8 mouse cellular contexts compared by ENCODE assay signal in the genomic region with DNA sequence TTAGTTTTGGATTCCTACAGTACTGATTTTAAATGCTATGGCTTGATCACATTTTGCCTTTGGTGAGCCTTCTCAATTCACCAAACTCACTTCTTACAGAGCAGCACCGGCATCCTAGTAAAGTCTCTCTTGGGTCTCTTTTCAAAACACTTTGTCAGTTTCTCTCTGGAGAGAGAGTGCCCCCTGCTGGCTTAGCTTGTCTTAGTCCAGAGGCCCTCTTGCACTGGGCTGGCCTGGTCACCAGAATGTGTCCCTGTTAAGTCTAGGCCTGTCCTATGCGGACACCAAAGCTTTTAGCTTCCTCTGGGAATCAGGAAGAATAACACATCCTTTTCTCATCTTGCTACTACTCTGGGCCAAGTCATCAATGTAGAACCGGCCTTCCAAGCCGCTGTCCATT.
DNase-seq lines count a peak whose midpoint lies in the region; ATAC-seq and TF ChIP-seq lines count a peak whose summit lies in the region.

No protein-coding gene starts in this region.

- H3K4me2 ChIP-seq in lung, embryonic 14.5 days: no peak overlapping the region

- no peaks in the 10 kb centered on the region for H3K9me3 ChIP-seq in forebrain, embryonic 10.5 days
- H3K9me3 ChIP-seq in lung, embryonic 14.5 days (ENCODE audit: low read depth, low read length): no peaks in the 10 kb centered on the region

- H3K4me3 ChIP-seq in forebrain, embryonic 10.5 days: no peak overlapping the region
- H3K4me3 ChIP-seq in lung, embryonic 14.5 days (ENCODE audit: low read depth, low read length): no peak overlapping the region

- no peak overlapping the region for H3K27ac ChIP-seq in forebrain, embryonic 10.5 days
- no peak overlapping the region for H3K27ac ChIP-seq in lung, embryonic 14.5 days (ENCODE audit: low read depth)

- peaks cover 11% of the 10 kb centered on the region for H3K4me1 ChIP-seq in forebrain, embryonic 10.5 days
- H3K4me1 ChIP-seq in lung, embryonic 14.5 days (ENCODE audit: insufficient read depth): no peaks in the 10 kb centered on the region

- H3K27me3 ChIP-seq in forebrain, embryonic 10.5 days (ENCODE audit: poor library complexity, severe bottlenecking): peaks cover 42% of the 10 kb centered on the region
- no peaks in the 10 kb centered on the region for H3K27me3 ChIP-seq in lung, embryonic 14.5 days (ENCODE audit: insufficient read depth, low read length)

- no peak overlapping the region for H3K9ac ChIP-seq in lung, embryonic 14.5 days

- DNase-seq in ES-CJ7 (ENCODE audit: low read depth, low spot score): peak; percentile 50
- peak; percentile 82 for DNase-seq in brain, embryonic 14.5 days (ENCODE audit: low read depth)
- peak; percentile 78 for DNase-seq in forebrain, embryonic 10.5 days (ENCODE audit: extremely low spot score, low spot score)
- peak; percentile 37 to 71 for DNase-seq in layer of hippocampus, adult 18-20 months (ENCODE audit: low spot score in 2 of 2)
- peak; percentile 94 for DNase-seq in lung, embryonic 14.5 days
- DNase-seq in ovary, postnatal 14 days (ENCODE audit: low spot score): peak; percentile 77
- DNase-seq in urinary bladder, adult 18-20 months (ENCODE audit: low spot score in 2 of 2): peak; percentile 17 to 53

- peak; percentile 78 for TF ChIP-seq CTCF in brain, embryonic 14.5 days (IDR thresholded peaks at IDR 0.05; ENCODE audit: borderline replicate concordance, extremely low read depth, insufficient read depth, insufficient read length)
- TF ChIP-seq CTCF in lung, embryonic 14.5 days (IDR thresholded peaks at IDR 0.05; ENCODE audit: low read depth): peak; percentile 83

- WGBS in forebrain, embryonic 10.5 days: 41% methylated on average over 4 of the region's 4 CpGs
- 42% methylated on average over 4 of the region's 4 CpGs for WGBS in lung, embryonic 14.5 days

- H3K36me3 ChIP-seq in forebrain, embryonic 10.5 days (replicated peaks): peaks cover 43% of the 10 kb centered on the region
- H3K36me3 ChIP-seq in lung, embryonic 14.5 days (ENCODE audit: insufficient read depth): peaks cover 18% of the 10 kb centered on the region

- TF ChIP-seq POLR2A in brain, embryonic 14.5 days (IDR thresholded peaks at IDR 0.05; ENCODE audit: borderline replicate concordance, extremely low read depth, insufficient read depth, insufficient read length, poor library complexity, severe bottlenecking): no peak

- peak; percentile 18 to 48; a peak in 1 of 4 replicates for ATAC-seq in hematopoietic stem cell, adult 5-6 weeks (replicated peaks in 1 of 2; ENCODE audit: insufficient read depth in 1 of 2, low FRiP score in 2 of 2, low TSS enrichment in 1 of 2, low read depth in 1 of 2, poor library complexity in 2 of 2, severe bottlenecking in 2 of 2)
- peak; percentile 82 for ATAC-seq in lung, embryonic 14.5 days (ENCODE audit: insufficient read depth)

Comparison
In these comparisons a context has a peak if more than half of its experiments do, and no peak if none do; other contexts are left out.
1. DNase-seq: peak in every context shown above with its lines; median percentile 94 in lung, embryonic 14.5 days; 82 in brain, embryonic 14.5 days; 78 in forebrain, embryonic 10.5 days; 77 in ovary, postnatal 14 days; 54 in layer of hippocampus, adult 18-20 months; 50 in ES-CJ7; 35 in urinary bladder, adult 18-20 months.